Mouse (Mus musculus): Measurements from ENCODE around the gene Ogg1. TPM values are rescaled to one million over a fixed set of nuclear protein-coding genes. Genes with fewer than 3 reads are reported as not detected.

The Ogg1 gene
- polyA plus RNA-seq, 1 experiment = 16.4 TPM

DNA sequence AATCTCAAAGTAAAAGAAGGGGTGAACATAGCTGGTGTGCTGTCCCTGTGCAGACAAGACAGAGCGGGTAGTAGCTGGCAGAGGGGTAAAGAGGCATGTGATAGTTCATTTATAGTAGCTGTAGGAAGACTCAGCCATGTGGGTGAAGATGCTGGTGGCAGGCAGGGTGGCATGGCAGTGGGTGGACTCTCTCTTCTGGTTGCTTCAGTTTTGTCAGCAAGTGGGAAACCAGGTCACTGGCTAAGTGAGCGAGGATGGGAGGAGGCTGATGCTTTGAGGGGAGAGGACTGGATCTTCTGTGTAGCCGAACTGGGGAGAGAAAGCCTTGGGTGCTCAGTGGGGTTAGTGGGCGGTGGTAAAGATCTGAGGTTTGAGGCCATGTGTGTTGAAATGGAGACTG lies 39.5 kb upstream of the Ogg1 start:
- TF ChIP-seq CTCF (conservative IDR thresholded peaks at IDR 0.05; ENCODE audit: insufficient read depth, insufficient read length, low read depth, low read length) (no peak), POLR2A (IDR thresholded peaks at IDR 0.05; ENCODE audit: low read depth, low read length) (no peak)
- 79% methylated on average over 4 of the region's 4 CpGs for WGBS
- H3K27ac ChIP-seq (ENCODE audit: insufficient read depth, low read depth, low read length) = no peak overlapping the region
- no peak overlapping the region for H3K4me3 ChIP-seq (ENCODE audit: insufficient read depth, low read depth, low read length)
- no peaks in the 10 kb centered on the region for H3K36me3 ChIP-seq (ENCODE audit: control insufficient read depth, insufficient read depth, low read length)
- H3K27me3 ChIP-seq (replicated peaks; ENCODE audit: control insufficient read depth, insufficient read depth, low read length) = no peaks in the 10 kb centered on the region
- no peak for DNase-seq
- no peaks in the 10 kb centered on the region for H3K4me1 ChIP-seq (ENCODE audit: control insufficient read depth, insufficient read depth, low read length)

DNA sequence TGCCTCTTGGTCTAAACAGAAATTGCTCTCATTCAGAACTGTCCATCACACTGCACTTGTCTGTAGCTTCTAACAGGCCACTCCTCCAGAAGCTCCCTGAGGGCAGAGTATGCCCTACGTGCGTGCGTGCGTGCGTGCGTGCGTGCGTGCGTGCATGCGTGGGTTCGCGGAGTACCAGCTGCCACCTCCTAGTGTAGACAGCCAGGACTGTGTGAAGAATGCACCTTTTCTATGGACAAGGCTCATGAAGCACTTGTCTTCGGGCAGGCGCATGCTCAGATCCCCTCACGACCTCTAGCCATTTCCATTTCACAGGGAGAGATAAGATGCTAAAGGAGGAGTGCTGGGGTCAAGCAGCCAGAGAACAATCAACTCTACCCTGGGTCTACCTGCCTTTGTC lies 37.4 kb upstream of the Ogg1 start:
- TF ChIP-seq CTCF (conservative IDR thresholded peaks at IDR 0.05; ENCODE audit: insufficient read depth, insufficient read length, low read depth, low read length) (no peak), POLR2A (IDR thresholded peaks at IDR 0.05; ENCODE audit: low read depth, low read length) (no peak)
- Histone ChIP-seq H3K27me3 (replicated peaks; ENCODE audit: control insufficient read depth, insufficient read depth, low read length) (no peaks in the 10 kb centered on the region), H3K36me3 (ENCODE audit: control insufficient read depth, insufficient read depth, low read length) (no peaks in the 10 kb centered on the region), H3K27ac (ENCODE audit: insufficient read depth, low read depth, low read length) (no peak overlapping the region), H3K4me1 (ENCODE audit: control insufficient read depth, insufficient read depth, low read length) (no peaks in the 10 kb centered on the region), H3K4me3 (ENCODE audit: insufficient read depth, low read depth, low read length) (no peak overlapping the region)
- DNase-seq = no peak
- WGBS = 87% methylated on average over 15 of the region's 15 CpGs

DNA sequence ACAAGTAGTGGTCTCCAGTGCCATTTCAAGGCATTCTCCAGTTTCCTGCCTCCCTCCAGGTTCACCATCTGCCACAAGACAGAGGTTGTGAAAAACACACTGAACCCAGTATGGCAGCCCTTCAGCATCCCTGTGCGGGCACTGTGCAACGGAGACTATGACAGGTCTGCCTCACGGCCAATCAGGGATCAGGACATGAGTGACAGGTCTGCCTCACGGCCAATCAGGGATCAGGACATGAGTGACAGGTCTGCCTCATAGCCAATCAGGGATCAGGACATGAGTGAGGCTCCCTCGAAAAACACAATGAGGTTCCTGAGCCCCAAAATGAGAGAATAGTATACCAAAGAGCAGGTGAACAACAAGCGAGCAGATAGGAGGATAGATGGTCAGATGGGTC lies 36.4 kb upstream of the Ogg1 start:
- H3K4me3 ChIP-seq (ENCODE audit: insufficient read depth, low read depth, low read length) = no peak overlapping the region

DNA sequence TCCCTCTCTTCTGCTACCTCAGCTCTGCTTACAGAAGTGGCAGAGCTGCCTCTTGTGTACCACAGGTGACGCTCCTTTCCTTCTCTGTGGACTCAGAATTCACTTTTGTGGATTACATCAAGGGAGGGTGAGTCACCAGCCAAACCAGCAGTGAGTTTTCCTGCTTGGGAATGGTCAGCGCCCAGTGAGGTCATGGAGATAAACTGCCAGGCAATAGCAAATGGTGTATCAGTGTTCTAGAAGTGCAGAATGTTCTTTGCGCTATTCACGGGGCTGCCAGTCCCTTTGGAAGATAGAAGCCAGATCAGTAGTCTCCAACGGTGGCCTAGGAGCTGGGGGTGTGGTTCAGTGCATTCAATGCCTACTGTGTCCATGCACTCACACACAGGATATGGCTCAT lies 33.8 kb upstream of the Ogg1 start:
- no peak overlapping the region for H3K27ac ChIP-seq (ENCODE audit: insufficient read depth, low read depth, low read length)
- WGBS = 78% methylated on average over 5 of the region's 5 CpGs
- H3K36me3 ChIP-seq (ENCODE audit: control insufficient read depth, insufficient read depth, low read length) = no peaks in the 10 kb centered on the region
- no peaks in the 10 kb centered on the region for H3K4me1 ChIP-seq (ENCODE audit: control insufficient read depth, insufficient read depth, low read length)
- DNase-seq = no peak
- H3K4me3 ChIP-seq (ENCODE audit: insufficient read depth, low read depth, low read length) = no peak overlapping the region
- no peaks in the 10 kb centered on the region for H3K27me3 ChIP-seq (replicated peaks; ENCODE audit: control insufficient read depth, insufficient read depth, low read length)
- TF ChIP-seq CTCF (conservative IDR thresholded peaks at IDR 0.05; ENCODE audit: insufficient read depth, insufficient read length, low read depth, low read length) (no peak), POLR2A (IDR thresholded peaks at IDR 0.05; ENCODE audit: low read depth, low read length) (no peak)

More for the DNA sequence above, 36.4 kb upstream of the Ogg1 start:
- DNase-seq = no peak
- no peak overlapping the region for H3K27ac ChIP-seq (ENCODE audit: insufficient read depth, low read depth, low read length)
- 66% methylated on average over 6 of the region's 6 CpGs for WGBS
- H3K27me3 ChIP-seq (replicated peaks; ENCODE audit: control insufficient read depth, insufficient read depth, low read length) = no peaks in the 10 kb centered on the region
- H3K4me1 ChIP-seq (ENCODE audit: control insufficient read depth, insufficient read depth, low read length) = no peaks in the 10 kb centered on the region
- TF ChIP-seq POLR2A (IDR thresholded peaks at IDR 0.05; ENCODE audit: low read depth, low read length) (no peak), CTCF (conservative IDR thresholded peaks at IDR 0.05; ENCODE audit: insufficient read depth, insufficient read length, low read depth, low read length) (no peak)
- H3K36me3 ChIP-seq (ENCODE audit: control insufficient read depth, insufficient read depth, low read length) = no peaks in the 10 kb centered on the region

DNA sequence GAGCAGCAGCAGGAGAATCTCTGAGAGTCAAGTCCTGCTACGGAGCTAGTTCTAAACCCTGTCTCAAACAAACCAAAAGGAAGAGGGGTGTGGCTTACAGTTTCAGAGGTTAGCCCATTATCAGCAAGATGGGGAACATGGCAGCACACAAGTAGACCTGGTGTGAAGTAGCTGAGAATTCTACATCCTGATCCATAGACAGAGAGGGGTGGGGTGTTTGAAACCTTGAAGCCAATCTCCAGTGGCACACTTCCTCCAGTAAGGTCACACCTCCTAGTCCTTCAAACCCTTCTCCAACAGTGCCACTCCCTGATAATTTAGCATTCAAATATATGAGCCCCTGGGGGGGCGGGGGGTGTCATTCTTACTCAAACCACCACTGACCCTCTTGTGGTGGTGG lies 30.7 kb upstream of the Ogg1 start:
- no peaks in the 10 kb centered on the region for H3K36me3 ChIP-seq (ENCODE audit: control insufficient read depth, insufficient read depth, low read length)
- H3K27ac ChIP-seq (ENCODE audit: insufficient read depth, low read depth, low read length) = no peak overlapping the region
- no peaks in the 10 kb centered on the region for H3K4me1 ChIP-seq (ENCODE audit: control insufficient read depth, insufficient read depth, low read length)
- DNase-seq = no peak
- 82% methylated on average over 2 of the region's 2 CpGs for WGBS
- H3K4me3 ChIP-seq (ENCODE audit: insufficient read depth, low read depth, low read length) = no peak overlapping the region
- no peaks in the 10 kb centered on the region for H3K27me3 ChIP-seq (replicated peaks; ENCODE audit: control insufficient read depth, insufficient read depth, low read length)
- TF ChIP-seq POLR2A (IDR thresholded peaks at IDR 0.05; ENCODE audit: low read depth, low read length) = no peak
- no peak for TF ChIP-seq CTCF (conservative IDR thresholded peaks at IDR 0.05; ENCODE audit: insufficient read depth, insufficient read length, low read depth, low read length)

DNA sequence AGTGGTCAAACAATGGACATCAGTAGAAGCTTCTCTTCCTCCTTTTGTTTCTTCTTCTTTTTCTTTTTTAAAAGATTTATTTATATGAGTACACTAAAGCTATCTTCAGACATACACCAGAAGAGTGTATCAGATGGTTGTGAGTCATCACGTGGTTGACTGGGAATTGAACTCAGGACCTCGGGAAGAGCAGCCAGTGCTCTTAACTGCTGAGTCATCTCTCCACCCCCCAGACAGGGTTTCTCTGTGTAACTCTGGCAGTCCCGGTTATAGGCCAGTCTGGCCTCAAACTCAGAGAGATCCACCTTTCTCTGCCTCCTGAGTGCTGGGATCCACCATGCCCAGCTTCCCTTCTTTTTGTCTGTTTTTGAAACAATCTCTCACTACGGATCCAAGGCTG lies 30.1 kb upstream of the Ogg1 start:
- H3K4me1 ChIP-seq (ENCODE audit: control insufficient read depth, insufficient read depth, low read length) = no peaks in the 10 kb centered on the region
- no peaks in the 10 kb centered on the region for H3K27me3 ChIP-seq (replicated peaks; ENCODE audit: control insufficient read depth, insufficient read depth, low read length)
- no peaks in the 10 kb centered on the region for H3K36me3 ChIP-seq (ENCODE audit: control insufficient read depth, insufficient read depth, low read length)
- DNase-seq = no peak
- H3K27ac ChIP-seq (ENCODE audit: insufficient read depth, low read depth, low read length) = no peak overlapping the region
- TF ChIP-seq POLR2A (IDR thresholded peaks at IDR 0.05; ENCODE audit: low read depth, low read length) (no peak), CTCF (conservative IDR thresholded peaks at IDR 0.05; ENCODE audit: insufficient read depth, insufficient read length, low read depth, low read length) (no peak)
- H3K4me3 ChIP-seq (ENCODE audit: insufficient read depth, low read depth, low read length) = no peak overlapping the region
- WGBS = 53% methylated on average over 4 of the region's 4 CpGs

DNA sequence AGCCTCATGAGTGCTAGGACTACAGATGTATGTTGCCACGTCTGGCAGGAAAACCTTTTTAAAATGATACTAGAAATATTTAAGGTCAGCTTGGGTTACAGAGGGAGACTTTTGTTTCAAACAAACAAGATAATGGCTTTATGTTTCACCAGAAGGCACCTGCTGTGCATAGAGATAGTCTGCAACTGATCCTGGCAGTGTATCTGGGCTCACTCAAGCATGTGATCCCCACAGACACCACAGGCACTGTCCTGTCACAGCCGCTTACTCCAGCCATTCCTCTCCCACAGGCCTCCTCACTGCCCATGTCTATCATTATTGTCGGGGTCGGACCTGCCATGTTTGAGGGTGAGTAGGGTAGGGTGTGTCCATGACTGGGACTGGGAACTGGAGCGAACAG lies 25.4 kb upstream of the Ogg1 start:
- no peak overlapping the region for H3K4me3 ChIP-seq (ENCODE audit: insufficient read depth, low read depth, low read length)
- TF ChIP-seq CTCF (conservative IDR thresholded peaks at IDR 0.05; ENCODE audit: insufficient read depth, insufficient read length, low read depth, low read length) = no peak
- no peak for TF ChIP-seq POLR2A (IDR thresholded peaks at IDR 0.05; ENCODE audit: low read depth, low read length)
- no peak overlapping the region for H3K27ac ChIP-seq (ENCODE audit: insufficient read depth, low read depth, low read length)
- H3K27me3 ChIP-seq (replicated peaks; ENCODE audit: control insufficient read depth, insufficient read depth, low read length) = no peaks in the 10 kb centered on the region
- no peaks in the 10 kb centered on the region for H3K36me3 ChIP-seq (ENCODE audit: control insufficient read depth, insufficient read depth, low read length)
- H3K4me1 ChIP-seq (ENCODE audit: control insufficient read depth, insufficient read depth, low read length) = no peaks in the 10 kb centered on the region
- no peak for DNase-seq
- WGBS = 72% methylated on average over 5 of the region's 5 CpGs

DNA sequence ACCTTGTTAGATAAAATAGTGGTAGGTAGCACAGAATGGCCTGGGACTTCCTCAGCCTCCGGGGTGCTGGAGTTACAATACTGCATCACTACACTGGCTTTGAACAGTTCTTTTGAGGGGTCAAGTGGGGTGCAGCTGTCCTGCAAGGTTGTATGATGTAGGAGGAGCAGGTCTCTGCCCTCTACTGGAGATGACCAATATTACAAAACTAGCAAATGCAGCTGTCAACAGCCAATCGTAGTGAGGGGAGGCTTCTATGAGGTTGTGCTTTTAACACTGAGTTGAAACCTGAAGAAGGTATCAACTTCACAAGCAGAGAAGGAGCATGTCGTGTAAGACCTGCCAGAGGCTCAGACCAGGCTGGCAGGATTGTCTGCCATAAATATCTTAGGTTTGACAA lies 24.5 kb upstream of the Ogg1 start:
- no peaks in the 10 kb centered on the region for H3K36me3 ChIP-seq (ENCODE audit: control insufficient read depth, insufficient read depth, low read length)
- no peak overlapping the region for H3K27ac ChIP-seq (ENCODE audit: insufficient read depth, low read depth, low read length)
- 15% methylated on average over 3 of the region's 3 CpGs for WGBS
- DNase-seq = peak; percentile 46
- H3K4me1 ChIP-seq (ENCODE audit: control insufficient read depth, insufficient read depth, low read length) = no peaks in the 10 kb centered on the region
- no peak overlapping the region for H3K4me3 ChIP-seq (ENCODE audit: insufficient read depth, low read depth, low read length)
- no peaks in the 10 kb centered on the region for H3K27me3 ChIP-seq (replicated peaks; ENCODE audit: control insufficient read depth, insufficient read depth, low read length)
- TF ChIP-seq CTCF (conservative IDR thresholded peaks at IDR 0.05; ENCODE audit: insufficient read depth, insufficient read length, low read depth, low read length) (peak; percentile 55), POLR2A (IDR thresholded peaks at IDR 0.05; ENCODE audit: low read depth, low read length) (no peak)
